Mouse (Mus musculus) stomach, postnatal 0 days (tissue): Measurements from ENCODE around the gene Vapa.
"Not testable (repeated sequence)": the region's sequence is repeated elsewhere in the genome, so short reads cannot be mapped to it uniquely, and the experiment has no call there.

Source experiments
- CTCF ChIP-seq: IDR thresholded peaks from 2 replicates; pipeline ENCODE4 v1.5.1; 2016; ENCODE audit warnings: antibody characterized with exemption, low read depth, mild to moderate bottlenecking, moderate library complexity
- EP300 ChIP-seq: optimal IDR thresholded peaks from 2 replicates; pipeline ENCODE3; 2016; ENCODE audit warnings: antibody characterized with exemption

DNA sequence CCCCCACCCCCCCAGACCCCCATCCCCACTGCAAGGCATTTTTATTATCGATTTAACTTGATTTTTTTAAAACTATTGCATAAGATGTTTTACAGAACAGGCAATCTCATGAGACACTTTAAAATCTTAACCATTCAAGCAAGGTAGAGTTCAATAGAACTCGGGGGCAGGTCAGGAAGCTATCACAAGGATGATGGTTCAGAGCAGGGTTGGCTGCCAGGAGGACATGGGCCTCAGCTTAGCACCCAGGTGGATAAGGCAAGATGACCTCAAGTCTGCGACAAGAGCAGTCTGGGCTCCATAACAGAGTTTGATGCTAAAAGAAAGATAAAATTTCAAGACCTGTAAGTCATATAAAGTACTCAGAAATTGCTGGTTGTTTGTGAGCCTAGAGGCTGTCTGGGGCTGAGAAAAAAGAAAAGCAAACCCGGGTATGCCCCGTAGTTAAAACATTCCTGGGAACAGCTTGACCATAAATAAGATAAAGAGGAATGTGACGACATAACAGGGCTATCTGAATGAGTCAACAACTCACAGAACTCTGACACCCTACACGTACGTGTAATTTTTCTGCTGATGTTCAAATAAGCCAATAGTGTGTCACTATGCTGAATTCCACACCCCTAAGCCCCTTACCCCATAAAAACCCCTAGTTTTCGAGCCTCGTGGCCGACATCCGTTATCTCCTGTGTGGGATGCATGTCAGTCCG, 15.6 kb upstream of the Vapa start:
- not testable (repeated sequence) for TF ChIP-seq EP300, CTCF
